Mouse (Mus musculus): ENCODE results near the gene Hmgn2.

GRCm38 (mm10) chr4:133969114-133969770 is 792 bp upstream of the Hmgn2 start:
- no peak for TF ChIP-seq CTCF (IDR thresholded peaks at IDR 0.05; ENCODE audit: insufficient read depth, low read depth, low read length)
- TF ChIP-seq POLR2A (IDR thresholded peaks at IDR 0.05; ENCODE audit: insufficient read depth, low read depth, low read length): no peak
